Mouse (Mus musculus) cerebellum, adult 2 months (tissue): Measurements from ENCODE around the gene Gm11564. TPM values are rescaled to one million over a fixed set of nuclear protein-coding genes. Genes with fewer than 3 reads are reported as not detected.
"Not testable (repeated sequence)": the region's sequence is repeated elsewhere in the genome, so short reads cannot be mapped to it uniquely, and the experiment has no call there.

Experiments used
- DNase-seq, 2 experiments: peaks; one replicate each; pipeline ENCODE4 v3.0.0; 2021
- H3K27ac ChIP-seq: fragments of 200-500 bp; 2 replicates; pipeline ENCODE4 v1.5.1; 2012; ENCODE audit warnings: low read length, control low read depth, inconsistent platforms; ENCODE audit not compliant: insufficient read depth
- H3K27me3 ChIP-seq: fragments of 200-500 bp; 2 replicates; pipeline ENCODE4 v1.6.1; 2012; ENCODE audit warnings: inconsistent platforms, mild to moderate bottlenecking, low read length, moderate library complexity; ENCODE audit not compliant: control insufficient read depth, insufficient read depth
- H3K4me1 ChIP-seq: fragments of 200-500 bp; 2 replicates; pipeline ENCODE4 v1.6.1; 2011; ENCODE audit warnings: low read length; ENCODE audit not compliant: control insufficient read depth, insufficient read depth
- H3K4me3 ChIP-seq: fragments of 200-500 bp; replicated peaks from 2 replicates; pipeline ENCODE3; 2011; ENCODE audit warnings: mild to moderate bottlenecking, low read depth, low read length, control low read depth; ENCODE audit not compliant: insufficient read depth
- CTCF ChIP-seq: fragments of 200-500 bp; IDR thresholded peaks from 2 replicates; pipeline ENCODE4 v1.5.1; 2011; ENCODE audit warnings: low read depth, mild to moderate bottlenecking, control low read depth, low read length, moderate library complexity, borderline replicate concordance; ENCODE audit not compliant: insufficient read depth
- POLR2A ChIP-seq: fragments of 200-500 bp; IDR thresholded peaks from 2 replicates; pipeline ENCODE4 v1.6.1; 2011; ENCODE audit warnings: low read length, control low read depth, borderline replicate concordance; ENCODE audit not compliant: insufficient read depth
- WGBS: fragments of 180-500 bp; shearing (Covaris S2); methylation state at CpG from one replicate; pipeline ENCODE4 v1.1.7; 2018; 5-methylcytosine and 5-hydroxymethylcytosine counted together
- polyA plus RNA-seq: library from polyadenylated mRNA; depleted of rRNA; stranded (reverse); fragments of >200 nt; gene quantifications from 2 replicates; pipeline ENCODE4 v1.2.3, GENCODE M21; 2012; rRNA removed

Gene Gm11564
- polyA plus RNA-seq, 1 experiment = not detected

- no peak for DNase-seq
- WGBS = 76% methylated on average over 2 of the region's 2 CpGs
- Histone ChIP-seq H3K4me1 (no peaks in the 10 kb centered on the region), H3K27me3 (no peaks in the 10 kb centered on the region), H3K27ac (no peak within 1 kb of the TSS), H3K4me3 (no peak within 1 kb of the TSS)
- TF ChIP-seq POLR2A = no peak
- TF ChIP-seq CTCF = no peak
Observed at GRCm38 (mm10) chr11:99793367-99793766, 22.1 kb downstream of the Gm11564 start, which contains the start of gene Gm11596. Gm11596 (minus strand) TSS chr11:99793467.

- H3K27ac ChIP-seq, H3K4me3 ChIP-seq, H3K4me1 ChIP-seq, DNase-seq, H3K27me3 ChIP-seq: not testable (repeated sequence)
Observed at GRCm38 (mm10) chr11:99784900-99785299, 30.6 kb downstream of the Gm11564 start, which contains the start of gene Krtap4-9. Krtap4-9 (plus strand) TSS chr11:99785200.

- Histone ChIP-seq H3K27me3 (no peaks in the 10 kb centered on the region), H3K27ac (no peak within 1 kb of the TSS), H3K4me1 (no peaks in the 10 kb centered on the region), H3K4me3 (no peak within 1 kb of the TSS)
- WGBS = 97% methylated on average over 2 of the region's 2 CpGs
- TF ChIP-seq CTCF = no peak
- no peak for TF ChIP-seq POLR2A
- DNase-seq = no peak
Observed at GRCm38 (mm10) chr11:99780604-99781003, 34.9 kb downstream of the Gm11564 start, which contains the start of gene Krtap4-8. Krtap4-8 (minus strand) TSS chr11:99780704.

GRCm38 (mm10) chr11:99778401-99778800 lies 37.1 kb downstream of the Gm11564 start:
- no peak for DNase-seq
- no peak for TF ChIP-seq CTCF
- Histone ChIP-seq H3K27ac (no peak overlapping the region), H3K27me3 (no peaks in the 10 kb centered on the region), H3K4me3 (no peak overlapping the region), H3K4me1 (no peaks in the 10 kb centered on the region)
- WGBS = 68% methylated on average over 7 of the region's 7 CpGs

GRCm38 (mm10) chr11:99772813-99773212 lies 42.7 kb downstream of the Gm11564 start, which contains the start of gene Gm11595:
Gm11595 (minus strand) TSS chr11:99772913.
- not testable (repeated sequence) for DNase-seq, H3K27ac ChIP-seq, H3K4me1 ChIP-seq, H3K4me3 ChIP-seq, H3K27me3 ChIP-seq

- no peak for TF ChIP-seq CTCF
- no peak for TF ChIP-seq POLR2A
- 82% methylated on average over 2 of the region's 2 CpGs for WGBS
- Histone ChIP-seq H3K4me3 (no peak overlapping the region), H3K27me3 (no peaks in the 10 kb centered on the region), H3K4me1 (no peaks in the 10 kb centered on the region), H3K27ac (no peak overlapping the region)
- DNase-seq = no peak
Observed at GRCm38 (mm10) chr11:99768410-99768809, 47.1 kb downstream of the Gm11564 start.

Other genes starting within 250 kb of the Gm11564 start
- not detected in 2 replicates for gene Krtap3-1, start 249.0 kb downstream of the Gm11564 start, polyA plus RNA-seq
- not detected in 2 replicates for gene Krtap1-5, start 234.7 kb downstream of the Gm11564 start, polyA plus RNA-seq
- gene Krtap1-4, start 232.0 kb downstream of the Gm11564 start, polyA plus RNA-seq = not detected in 2 replicates
- gene Krtap1-3, start 224.3 kb downstream of the Gm11564 start, polyA plus RNA-seq = not detected in 2 replicates
- not detected in 2 replicates for gene Krtap9-3, start 217.6 kb downstream of the Gm11564 start, polyA plus RNA-seq
- gene Gm11938, start 212.4 kb downstream of the Gm11564 start, polyA plus RNA-seq = not detected in 2 replicates
- gene Gm11937, start 205.5 kb downstream of the Gm11564 start, polyA plus RNA-seq = not detected in 2 replicates
- not detected in 2 replicates for gene Krtap2-4, start 200.8 kb downstream of the Gm11564 start, polyA plus RNA-seq
- not detected in 2 replicates for gene Gm11562, start 195.2 kb downstream of the Gm11564 start, polyA plus RNA-seq
- gene Krtap4-1, start 187.4 kb downstream of the Gm11564 start, polyA plus RNA-seq = not detected in 2 replicates
- not detected in 2 replicates for gene Krtap4-2, start 180.6 kb downstream of the Gm11564 start, polyA plus RNA-seq
- not detected in 2 replicates for gene Krtap4-7, start 171.6 kb downstream of the Gm11564 start, polyA plus RNA-seq
- gene Gm11555, start 165.4 kb downstream of the Gm11564 start, polyA plus RNA-seq = not detected in 2 replicates
- not detected in 2 replicates for gene Gm11563, start 156.7 kb downstream of the Gm11564 start, polyA plus RNA-seq
- gene Krtap4-6, start 149.7 kb downstream of the Gm11564 start, polyA plus RNA-seq = not detected in 2 replicates
- not detected in 2 replicates for gene Gm14190, start 124.9 kb downstream of the Gm11564 start, polyA plus RNA-seq
- gene Gm14180, start 81.4 kb downstream of the Gm11564 start, polyA plus RNA-seq = not detected in 2 replicates
- gene Gm11595, start 42.8 kb downstream of the Gm11564 start, polyA plus RNA-seq = not detected in 2 replicates
- gene Krtap4-8, start 35.0 kb downstream of the Gm11564 start, polyA plus RNA-seq = not detected in 2 replicates
- gene Krtap4-9, start 30.5 kb downstream of the Gm11564 start, polyA plus RNA-seq = not detected in 2 replicates
- not detected in 2 replicates for gene Gm11596, start 22.2 kb downstream of the Gm11564 start, polyA plus RNA-seq
- gene Gm11569, start 16.7 kb downstream of the Gm11564 start, polyA plus RNA-seq = not detected in 2 replicates
- not detected in 2 replicates for gene Gm11554, start 11.2 kb downstream of the Gm11564 start, polyA plus RNA-seq
- gene Krtap4-13, start 5.8 kb downstream of the Gm11564 start, polyA plus RNA-seq = not detected in 2 replicates
- gene 2300003K06Rik, start 22.4 kb upstream of the Gm11564 start, polyA plus RNA-seq = not detected in 2 replicates
- gene Krtap4-16, start 35.9 kb upstream of the Gm11564 start, polyA plus RNA-seq = not detected in 2 replicates
- gene Gm11568, start 42.3 kb upstream of the Gm11564 start, polyA plus RNA-seq = not detected in 2 replicates
- gene Gm11559, start 48.8 kb upstream of the Gm11564 start, polyA plus RNA-seq = not detected in 2 replicates
- not detected in 2 replicates for gene Krtap9-1, start 57.7 kb upstream of the Gm11564 start, polyA plus RNA-seq
- gene Gm11567, start 63.5 kb upstream of the Gm11564 start, polyA plus RNA-seq = not detected in 2 replicates
- gene Krtap31-1, start 92.3 kb upstream of the Gm11564 start, polyA plus RNA-seq = not detected in 2 replicates
- gene Gm11565, start 99.1 kb upstream of the Gm11564 start, polyA plus RNA-seq = not detected in 2 replicates
- not detected in 2 replicates for gene Krtap31-2, start 120.6 kb upstream of the Gm11564 start, polyA plus RNA-seq
- not detected in 2 replicates for gene Krtap9-5, start 132.8 kb upstream of the Gm11564 start, polyA plus RNA-seq
- not detected in 2 replicates for gene Krtap29-1, start 163.4 kb upstream of the Gm11564 start, polyA plus RNA-seq
- gene Krtap16-1, start 170.9 kb upstream of the Gm11564 start, polyA plus RNA-seq = not detected in 2 replicates
- gene Krtap17-1, start 178.3 kb upstream of the Gm11564 start, polyA plus RNA-seq = 0.30 and 0.80 TPM in 2 replicates
- not detected in 2 replicates for gene Krt33a, start 200.5 kb upstream of the Gm11564 start, polyA plus RNA-seq
- gene Krt33b, start 214.2 kb upstream of the Gm11564 start, polyA plus RNA-seq = not detected in 2 replicates
- gene Krt34, start 225.9 kb upstream of the Gm11564 start, polyA plus RNA-seq = not detected in 2 replicates
- not detected in 2 replicates for gene Krt31, start 234.9 kb upstream of the Gm11564 start, polyA plus RNA-seq